Mouse (Mus musculus) brain, embryonic 14.5 days (tissue): Measurements from ENCODE around the gene Syne3. TPM values are rescaled to one million over a fixed set of nuclear protein-coding genes. Genes with fewer than 3 reads are reported as not detected.

Experiments
- DNase-seq: peaks from one replicate; pipeline ENCODE4 v3.0.0-alpha.2; 2011; ENCODE audit warnings: low read depth
- CTCF ChIP-seq: fragments of 200-500 bp; IDR thresholded peaks from 2 replicates; pipeline ENCODE4 v1.5.1; 2012; ENCODE audit warnings: inconsistent platforms, mild to moderate bottlenecking, moderate library complexity, borderline replicate concordance; ENCODE audit not compliant: insufficient read depth, insufficient read length; ENCODE audit errors: extremely low read depth
- POLR2A ChIP-seq: fragments of 200-500 bp; IDR thresholded peaks from 2 replicates; pipeline ENCODE4 v1.6.1; 2012; ENCODE audit warnings: mild to moderate bottlenecking, inconsistent platforms, borderline replicate concordance; ENCODE audit not compliant: poor library complexity, insufficient read depth, insufficient read length, severe bottlenecking; ENCODE audit errors: extremely low read depth
- polyA plus RNA-seq: library from polyadenylated mRNA; depleted of rRNA; stranded (reverse); fragments of >200 nt; gene quantifications from 2 replicates; pipeline ENCODE4 v1.2.3, GENCODE M21; 2012

Gene Syne3
- polyA plus RNA-seq, 1 experiment = 0.44 TPM

GRCm38 (mm10) chr12:104947911-104948310, 61.7 kb downstream of the Syne3 start:
- TF ChIP-seq CTCF = no peak
- no peak for TF ChIP-seq POLR2A
- no peak for DNase-seq

GRCm38 (mm10) chr12:104946231-104946630, 63.4 kb downstream of the Syne3 start:
- no peak for DNase-seq

GRCm38 (mm10) chr12:104940466-104940865, 69.1 kb downstream of the Syne3 start:
- TF ChIP-seq CTCF (no peak), POLR2A (no peak)
- no peak for DNase-seq

More at GRCm38 (mm10) chr12:104946231-104946630, 63.4 kb downstream of the Syne3 start:
- TF ChIP-seq CTCF (no peak), POLR2A (no peak)

- TF ChIP-seq CTCF (no peak), POLR2A (no peak)
- DNase-seq = no peak
These were observed 69.6 kb downstream of the Syne3 start for GRCm38 (mm10) chr12:104940027-104940386.

- peak; percentile 89 for DNase-seq
- TF ChIP-seq CTCF (peak; percentile 99), POLR2A (no peak)
These were observed 70.1 kb downstream of the Syne3 start for GRCm38 (mm10) chr12:104939372-104940026.

- TF ChIP-seq CTCF (peak; percentile 10; the same call in 1 of the 2 replicates), POLR2A (no peak)
- no peak for DNase-seq
These were observed 70.7 kb downstream of the Syne3 start for GRCm38 (mm10) chr12:104938935-104939334.

GRCm38 (mm10) chr12:104936223-104936622, 73.4 kb downstream of the Syne3 start:
- no peak for TF ChIP-seq POLR2A
- TF ChIP-seq CTCF = peak; percentile 66; the same call in 1 of the 2 replicates
- DNase-seq = no peak

- no peak for DNase-seq
- TF ChIP-seq POLR2A = no peak
- TF ChIP-seq CTCF = no peak
These were observed 74.5 kb downstream of the Syne3 start for GRCm38 (mm10) chr12:104935144-104935543.

GRCm38 (mm10) chr12:104933800-104934199, 75.8 kb downstream of the Syne3 start:
- DNase-seq = no peak
- TF ChIP-seq CTCF (no peak), POLR2A (no peak)

- no peak for DNase-seq
- no peak for TF ChIP-seq POLR2A
- peak; percentile 33; the same call in 1 of the 2 replicates for TF ChIP-seq CTCF
These were observed 76.4 kb downstream of the Syne3 start for GRCm38 (mm10) chr12:104933217-104933616.

GRCm38 (mm10) chr12:104925765-104926164, 83.8 kb downstream of the Syne3 start:
- TF ChIP-seq CTCF (no peak), POLR2A (no peak)
- no peak for DNase-seq

- peak; percentile 56 for DNase-seq
- TF ChIP-seq POLR2A = no peak
- TF ChIP-seq CTCF = no peak
These were observed 84.6 kb downstream of the Syne3 start for GRCm38 (mm10) chr12:104925035-104925434.

GRCm38 (mm10) chr12:104924546-104924945, 85.1 kb downstream of the Syne3 start:
- TF ChIP-seq CTCF = no peak
- no peak for TF ChIP-seq POLR2A
- DNase-seq = no peak
